Mouse (Mus musculus) left cerebral cortex, postnatal 10 days (tissue): Measurements from ENCODE around the gene Fbxw21. TPM values are rescaled to one million over a fixed set of nuclear protein-coding genes. Genes with fewer than 3 reads are reported as not detected.
"Not testable (repeated sequence)": the region's sequence is repeated elsewhere in the genome, so short reads cannot be mapped to it uniquely, and the experiment has no call there.

Source experiments
- DNase-seq, 2 experiments: peaks; one replicate each; pipeline ENCODE4 v3.0.0; 2021 to 2022; ENCODE audit warnings: low spot score in 2 of 2, mixed read lengths in 1 of 2; ENCODE audit errors: extremely low spot score in 1 of 2
- intact Hi-C: fragments of 180-260 bp; cut with DNase I; formaldehyde crosslinking; loops from one replicate; pipeline ENCODE4 v1.15.1; 2025
- total RNA-seq, 2 experiments: library from RNA; stranded (reverse); gene quantifications; 2 replicates each; pipeline ENCODE4 v1.2.3; 2021

Gene Fbxw21
- not detected for total RNA-seq

- intact Hi-C loops: no loop called here
- DNase-seq: no peak
Observed at GRCm38 (mm10) chr9:109161941-109162340, at the start of gene Fbxw21. TSS of gene Fbxw21 (minus strand) at chr9:109162041.

- peak in 1 of 2 experiments; percentile 8 for DNase-seq
- intact Hi-C loops: not testable (repeated sequence)
Observed at GRCm38 (mm10) chr9:109201347-109201746, 39.5 kb upstream of the Fbxw21 start.

- DNase-seq: no peak
Observed at GRCm38 (mm10) chr9:109200349-109200748, 38.5 kb upstream of the Fbxw21 start.

GRCm38 (mm10) chr9:109199353-109199752, 37.5 kb upstream of the Fbxw21 start:
- intact Hi-C loops: no loop called here
- DNase-seq: no peak

More at GRCm38 (mm10) chr9:109200349-109200748, 38.5 kb upstream of the Fbxw21 start:
- intact Hi-C loops: no loop called here

GRCm38 (mm10) chr9:109195875-109196274, 34.0 kb upstream of the Fbxw21 start, which contains the start of gene Fbxw13:
TSS of gene Fbxw13 (minus strand) at chr9:109195975.
- DNase-seq, intact Hi-C loops: not testable (repeated sequence)

GRCm38 (mm10) chr9:109177208-109177607, 15.4 kb upstream of the Fbxw21 start:
- intact Hi-C loops: no loop called here

GRCm38 (mm10) chr9:109176301-109176700, 14.5 kb upstream of the Fbxw21 start:
- intact Hi-C loops: no loop called here
- no peak for DNase-seq

More at GRCm38 (mm10) chr9:109177208-109177607, 15.4 kb upstream of the Fbxw21 start:
- DNase-seq: no peak

- no peak for DNase-seq
- intact Hi-C loops: no loop called here
Observed at GRCm38 (mm10) chr9:109167316-109167715, 5.5 kb upstream of the Fbxw21 start.

- intact Hi-C loops, DNase-seq: not testable (repeated sequence)
Observed at GRCm38 (mm10) chr9:109140414-109140813, 21.4 kb downstream of the Fbxw21 start.

- intact Hi-C loops: no loop called here
- no peak for DNase-seq
Observed at GRCm38 (mm10) chr9:109130076-109130475, 31.8 kb downstream of the Fbxw21 start.

- intact Hi-C loops: loop anchor here (10.0 kb wide), 1 partner anchor 737 kb away; no protein-coding TSS in a partner anchor
Observed at GRCm38 (mm10) chr9:109128211-109128610, 33.6 kb downstream of the Fbxw21 start.

GRCm38 (mm10) chr9:109127076-109127475, 34.8 kb downstream of the Fbxw21 start:
- intact Hi-C loops: loop anchor here (10.0 kb wide), 1 partner anchor 738 kb away; no protein-coding TSS in a partner anchor
- no peak for DNase-seq

More at GRCm38 (mm10) chr9:109128211-109128610, 33.6 kb downstream of the Fbxw21 start:
- no peak for DNase-seq

- DNase-seq: no peak
- intact Hi-C loops: loop anchor here (10.0 kb wide), 1 partner anchor 739 kb away; no protein-coding TSS in a partner anchor
Observed at GRCm38 (mm10) chr9:109125481-109125880, 36.4 kb downstream of the Fbxw21 start.

GRCm38 (mm10) chr9:109125043-109125442, 36.8 kb downstream of the Fbxw21 start:
- intact Hi-C loops: loop anchor here (10.0 kb wide), 1 partner anchor 740 kb away; no protein-coding TSS in a partner anchor

GRCm38 (mm10) chr9:109124164-109124563, 37.7 kb downstream of the Fbxw21 start:
- intact Hi-C loops: loop anchor here (1.0 to 10.0 kb wide), 3 partner anchors 37 to 741 kb away; no protein-coding TSS in a partner anchor
- no peak for DNase-seq

More at GRCm38 (mm10) chr9:109125043-109125442, 36.8 kb downstream of the Fbxw21 start:
- DNase-seq: no peak

- DNase-seq: no peak
- intact Hi-C loops: loop anchor here (5.0 to 10.0 kb wide), 2 partner anchors 121 to 742 kb away; no protein-coding TSS in a partner anchor
Observed at GRCm38 (mm10) chr9:109123266-109123665, 38.6 kb downstream of the Fbxw21 start.

GRCm38 (mm10) chr9:109122553-109123085, 39.2 kb downstream of the Fbxw21 start:
- no peak for DNase-seq
- intact Hi-C loops: loop anchor here (5.0 to 10.0 kb wide), 2 partner anchors 120 to 742 kb away; no protein-coding TSS in a partner anchor

- intact Hi-C loops: loop anchor here (5.0 to 10.0 kb wide), 2 partner anchors 119 to 744 kb away; no protein-coding TSS in a partner anchor
- no peak for DNase-seq
Observed at GRCm38 (mm10) chr9:109120956-109121355, 40.9 kb downstream of the Fbxw21 start.

GRCm38 (mm10) chr9:109119571-109119970, 42.3 kb downstream of the Fbxw21 start:
- DNase-seq: no peak
- intact Hi-C loops: no loop called here

GRCm38 (mm10) chr9:109118106-109118505, 43.7 kb downstream of the Fbxw21 start:
- DNase-seq: peak in 1 of 2 experiments; percentile 68
- intact Hi-C loops: no loop called here
